In the genomic region with DNA sequence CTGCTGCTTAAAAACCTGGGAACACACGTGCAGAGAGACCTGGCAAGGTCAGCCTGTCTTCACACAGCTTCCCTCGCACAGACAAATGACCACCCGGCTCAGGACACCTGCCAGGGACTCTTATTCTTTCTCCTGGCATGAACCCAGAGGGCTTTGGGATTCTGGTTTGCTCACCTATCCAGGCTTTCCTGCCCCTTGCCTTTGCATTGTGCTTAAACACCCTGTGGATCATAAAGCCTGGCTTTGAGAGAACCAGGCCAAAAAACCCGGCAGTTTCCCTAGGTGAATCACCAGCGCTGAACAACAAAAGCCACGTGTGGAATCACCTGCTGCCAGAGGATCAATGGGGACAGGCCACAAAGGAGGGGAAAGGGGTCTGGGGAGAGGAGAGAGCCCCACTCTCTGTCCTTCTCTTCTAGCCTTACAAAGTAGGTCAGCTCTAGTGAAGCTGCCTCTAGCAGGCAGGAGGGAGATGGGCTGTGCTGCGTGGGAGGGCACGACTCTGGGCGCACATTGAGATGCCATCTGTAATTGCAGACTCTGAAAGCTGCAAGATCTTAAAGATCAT, we compare ENCODE assay signal across 10 mouse cellular contexts. TPM values are rescaled to one million over a fixed set of nuclear protein-coding genes. Genes with fewer than 3 reads are reported as not detected.
DNase-seq lines count a peak whose midpoint lies in the region; ATAC-seq lines count a peak whose summit lies in the region.
"Had no signal": no experiment of that assay in that cellular context is flagged by ENCODE, and none has a peak within 500 bp of the region (broad histone marks: within the 10 kb centered on the region; RNA-seq: fewer than 3 reads in every experiment).

No protein-coding gene starts in this region.

- ATAC-seq in megakaryocyte-erythroid progenitor cell, adult 5-6 weeks (replicated peaks; ENCODE audit: low FRiP score, low TSS enrichment, poor library complexity, severe bottlenecking), result no peak

- intact Hi-C loops in left cerebral cortex, postnatal 4 days (cut with DNase I), result no loop called here
- intact Hi-C loops in heart, postnatal 36 days (cut with DNase I), result no loop called here

- DNase-seq in cerebellum, adult 11 months, result peak; percentile 73
- DNase-seq in cerebellum, postnatal 10 days, result peak; percentile 85 to 86
- DNase-seq in layer of hippocampus, adult 9-10 months (ENCODE audit: low spot score), result peak; percentile 56
- peak; percentile 51 for DNase-seq in left cerebral cortex, postnatal 4 days
- DNase-seq in heart, postnatal 36 days, result no peak
- no peak for DNase-seq in gastrocnemius, postnatal 10 days
- DNase-seq in adrenal gland, adult 8-10 months, result no peak
- DNase-seq: heart, adult 11 months; thymus, postnatal 36 days had no signal

RNA-seq across cellular contexts. Expression of a gene that starts 47.7 kb away (rescaled TPM):
- total RNA-seq in left cerebral cortex, postnatal 4 days (2021), result 10 to 100 TPM; 23.8 to 29.1 TPM
- total RNA-seq in heart, postnatal 36 days (2021), result 10 to 100 TPM; 12.7 to 13.2 TPM
- total RNA-seq in gastrocnemius, postnatal 10 days (2021), result 10 to 100 TPM; 11.9 to 16.4 TPM
- total RNA-seq in adrenal gland, adult 8-10 months (2022), result 10 to 100 TPM; 13.3 to 25.8 (median 17.0) TPM
- total RNA-seq in megakaryocyte-erythroid progenitor cell, adult 5-6 weeks (2014; fragmentation: Nextera tagmentation), result 70.2 and 107 TPM in 2 replicates
- 75.1 and 92.8 TPM in 2 replicates for total RNA-seq in megakaryocyte-erythroid progenitor cell, adult 5-6 weeks (2017)

RNA-seq across cellular contexts. Expression of a gene that starts 49.3 kb away (rescaled TPM):
- 100 to 1,000 TPM; 140 to 169 TPM for total RNA-seq in left cerebral cortex, postnatal 4 days (2021)
- total RNA-seq in heart, postnatal 36 days (2021), result 1 to 10 TPM; 3.4 to 5.7 TPM
- 1 to 10 TPM; 3.1 to 3.4 TPM for total RNA-seq in gastrocnemius, postnatal 10 days (2021)
- 10 to 100 TPM; 18.0 to 39.1 (median 25.6) TPM for total RNA-seq in adrenal gland, adult 8-10 months (2022)
- not detected in 2 replicates for total RNA-seq in megakaryocyte-erythroid progenitor cell, adult 5-6 weeks (2014; fragmentation: Nextera tagmentation)
- total RNA-seq in megakaryocyte-erythroid progenitor cell, adult 5-6 weeks (2017), result not detected in 2 replicates

Comparison
In these comparisons a context has a peak if more than half of its experiments do, and no peak if none do; other contexts are left out.
1. DNase-seq: peak in cerebellum, adult 11 months (single experiment), cerebellum, postnatal 10 days (2 of 2), layer of hippocampus, adult 9-10 months (single experiment) and left cerebral cortex, postnatal 4 days (single experiment); none in heart, postnatal 36 days (0 of 2), gastrocnemius, postnatal 10 days (single experiment) and adrenal gland, adult 8-10 months (single experiment).
2. RNA of a gene that starts 49.3 kb away (total RNA-seq): 140 to 169 TPM in left cerebral cortex, postnatal 4 days, 18.0 to 39.1 TPM in adrenal gland, adult 8-10 months, 3.4 to 5.7 TPM in heart, postnatal 36 days and 3.1 to 3.4 TPM in gastrocnemius, postnatal 10 days; not detected in megakaryocyte-erythroid progenitor cell, adult 5-6 weeks; every median in the first group is over 4 times any median in the second.